Mouse (Mus musculus): Measurements from ENCODE around the gene Lat. TPM values are rescaled to one million over a fixed set of nuclear protein-coding genes. Genes with fewer than 3 reads are reported as not detected.
A peak's percentile ranks its signal among the peaks of the same experiment; 100 is the strongest.
"Not testable (repeated sequence)": the region's sequence is repeated elsewhere in the genome, so short reads cannot be mapped to it uniquely, and the experiment has no call there.

Lat gene
- polyA plus RNA-seq, 1 experiment from 2014 or later = 1.2 TPM

- Histone ChIP-seq H3K4me2 (peak within 1 kb of the TSS; percentile 87), H3K4me1 (replicated peaks) (peaks cover 16% of the 10 kb centered on the region), H3K9ac (peak within 1 kb of the TSS; percentile 74), H3K27me3 (no peaks in the 10 kb centered on the region), H3K4me3 (peak within 1 kb of the TSS; percentile 85), H3K9me3 (no peaks in the 10 kb centered on the region), H3K27ac (replicated peaks) (peak within 1 kb of the TSS; percentile 74), H3K36me3 (no peaks in the 10 kb centered on the region)
- WGBS = under 1% methylated on average over 59 of the region's 59 CpGs
- ATAC-seq (ENCODE audit: low FRiP score, low read depth) = peak; percentile 100
Measured at GRCm38 (mm10) chr7:126396298-126397119, 27.1 kb upstream of the Lat start, which contains the start of gene Nfatc2ip. TSS of gene Nfatc2ip (minus strand) at chr7:126396737.

- not testable (repeated sequence) for H3K27me3 ChIP-seq; H3K4me2 ChIP-seq; H3K36me3 ChIP-seq; H3K27ac ChIP-seq (replicated peaks); ATAC-seq (ENCODE audit: low FRiP score, low read depth); H3K4me3 ChIP-seq; H3K9ac ChIP-seq; H3K9me3 ChIP-seq
- peaks cover 14% of the 10 kb centered on the region for H3K4me1 ChIP-seq (replicated peaks)
- 93% methylated on average over 7 of the region's 7 CpGs for WGBS
Measured at GRCm38 (mm10) chr7:126392086-126392884, 22.9 kb upstream of the Lat start.

GRCm38 (mm10) chr7:126388185-126388584 is 18.8 kb upstream of the Lat start:
- H3K4me3 ChIP-seq = no peak overlapping the region
- peaks cover 20% of the 10 kb centered on the region for H3K36me3 ChIP-seq
- no peaks in the 10 kb centered on the region for H3K9me3 ChIP-seq
- no peak overlapping the region for H3K27ac ChIP-seq (replicated peaks)
- H3K27me3 ChIP-seq = no peaks in the 10 kb centered on the region
- H3K9ac ChIP-seq = no peak overlapping the region
- ATAC-seq (ENCODE audit: low FRiP score, low read depth) = no peak
- H3K4me2 ChIP-seq = no peak overlapping the region
- H3K4me1 ChIP-seq (replicated peaks) = no peaks in the 10 kb centered on the region
- 100% methylated on average over 1 of the region's 1 CpGs for WGBS

GRCm38 (mm10) chr7:126383565-126383964 is 14.2 kb upstream of the Lat start:
- peaks cover under 1% of the 10 kb centered on the region; the same call in 1 of the 2 replicates for H3K4me1 ChIP-seq (replicated peaks)
- no peaks in the 10 kb centered on the region for H3K27me3 ChIP-seq
- no peak overlapping the region for H3K4me3 ChIP-seq
- ATAC-seq (ENCODE audit: low FRiP score, low read depth) = no peak
- H3K9ac ChIP-seq = no peak overlapping the region
- H3K27ac ChIP-seq (replicated peaks) = no peak overlapping the region
- WGBS = 85% methylated on average over 5 of the region's 5 CpGs
- no peak overlapping the region for H3K4me2 ChIP-seq
- H3K9me3 ChIP-seq = no peaks in the 10 kb centered on the region
- peaks cover 12% of the 10 kb centered on the region for H3K36me3 ChIP-seq

- H3K9me3 ChIP-seq = no peaks in the 10 kb centered on the region
- peak within 1 kb of the TSS; percentile 78 for H3K9ac ChIP-seq
- H3K27me3 ChIP-seq = no peaks in the 10 kb centered on the region
- peaks cover 24% of the 10 kb centered on the region for H3K4me1 ChIP-seq (replicated peaks)
- under 1% methylated on average over 33 of the region's 33 CpGs for WGBS
- peak within 1 kb of the TSS; percentile 91 for H3K4me2 ChIP-seq
- H3K4me3 ChIP-seq = peak within 1 kb of the TSS; percentile 82
- H3K36me3 ChIP-seq = peaks cover 10% of the 10 kb centered on the region
- H3K27ac ChIP-seq (replicated peaks) = peak within 1 kb of the TSS; percentile 83
- ATAC-seq (ENCODE audit: low FRiP score, low read depth) = peak; percentile 96
Measured at GRCm38 (mm10) chr7:126377278-126378158, 8.1 kb upstream of the Lat start, which contains the start of gene Spns1. TSS of gene Spns1 (minus strand) at chr7:126377450.

GRCm38 (mm10) chr7:126376903-126377277 is 7.5 kb upstream of the Lat start:
- peak overlapping the region; percentile 83 for H3K27ac ChIP-seq (replicated peaks)
- no peaks in the 10 kb centered on the region for H3K27me3 ChIP-seq
- peak overlapping the region; percentile 78 for H3K9ac ChIP-seq
- peaks cover 16% of the 10 kb centered on the region for H3K36me3 ChIP-seq
- peaks cover 24% of the 10 kb centered on the region for H3K4me1 ChIP-seq (replicated peaks)
- H3K4me2 ChIP-seq = peak overlapping the region; percentile 91
- 1% methylated on average over 27 of the region's 27 CpGs for WGBS
- peak overlapping the region; percentile 82 for H3K4me3 ChIP-seq
- ATAC-seq (ENCODE audit: low FRiP score, low read depth) = peak; percentile 81
- no peaks in the 10 kb centered on the region for H3K9me3 ChIP-seq

- 81% methylated on average over 5 of the region's 5 CpGs for WGBS
- peaks cover 24% of the 10 kb centered on the region for H3K4me1 ChIP-seq (replicated peaks)
- H3K9ac ChIP-seq = no peak overlapping the region
- no peaks in the 10 kb centered on the region for H3K9me3 ChIP-seq
- H3K4me2 ChIP-seq = no peak overlapping the region
- H3K36me3 ChIP-seq = peaks cover 35% of the 10 kb centered on the region
- no peak overlapping the region for H3K4me3 ChIP-seq
- no peak for ATAC-seq (ENCODE audit: low FRiP score, low read depth)
- no peaks in the 10 kb centered on the region for H3K27me3 ChIP-seq
- no peak overlapping the region for H3K27ac ChIP-seq (replicated peaks)
Measured at GRCm38 (mm10) chr7:126375012-126375411, 5.6 kb upstream of the Lat start.

- Histone ChIP-seq H3K36me3 (peaks cover 38% of the 10 kb centered on the region), H3K4me1 (replicated peaks) (peaks cover 24% of the 10 kb centered on the region), H3K4me3 (no peak overlapping the region), H3K27me3 (no peaks in the 10 kb centered on the region), H3K9ac (no peak overlapping the region), H3K4me2 (no peak overlapping the region), H3K27ac (replicated peaks) (no peak overlapping the region), H3K9me3 (no peaks in the 10 kb centered on the region)
- no peak for ATAC-seq (ENCODE audit: low FRiP score, low read depth)
- 87% methylated on average over 6 of the region's 6 CpGs for WGBS
Measured at GRCm38 (mm10) chr7:126374526-126374925, 5.2 kb upstream of the Lat start.

GRCm38 (mm10) chr7:126373007-126373406 is 3.6 kb upstream of the Lat start:
- Histone ChIP-seq H3K9ac (no peak overlapping the region), H3K36me3 (peaks cover 38% of the 10 kb centered on the region), H3K4me2 (no peak overlapping the region), H3K9me3 (no peaks in the 10 kb centered on the region), H3K4me1 (replicated peaks) (peaks cover 21% of the 10 kb centered on the region), H3K4me3 (no peak overlapping the region), H3K27me3 (no peaks in the 10 kb centered on the region), H3K27ac (replicated peaks) (no peak overlapping the region)
- 89% methylated on average over 9 of the region's 9 CpGs for WGBS
- ATAC-seq (ENCODE audit: low FRiP score, low read depth) = no peak

- Histone ChIP-seq H3K9me3 (no peaks in the 10 kb centered on the region), H3K36me3 (peaks cover 43% of the 10 kb centered on the region), H3K9ac (no peak overlapping the region), H3K4me1 (replicated peaks) (no peaks in the 10 kb centered on the region), H3K27me3 (no peaks in the 10 kb centered on the region), H3K4me3 (no peak overlapping the region), H3K4me2 (no peak overlapping the region), H3K27ac (replicated peaks) (no peak overlapping the region)
- WGBS = 88% methylated on average over 8 of the region's 8 CpGs
- ATAC-seq (ENCODE audit: low FRiP score, low read depth) = no peak
Measured at GRCm38 (mm10) chr7:126368367-126368766, 1.0 kb downstream of the Lat start.

- H3K36me3 ChIP-seq = peaks cover 40% of the 10 kb centered on the region
- 90% methylated on average over 10 of the region's 10 CpGs for WGBS
Measured at GRCm38 (mm10) chr7:126367636-126368035, 1.7 kb downstream of the Lat start.

More at GRCm38 (mm10) chr7:126367636-126368035, 1.7 kb downstream of the Lat start:
- Histone ChIP-seq H3K9ac (no peak overlapping the region), H3K4me3 (no peak overlapping the region), H3K9me3 (no peaks in the 10 kb centered on the region), H3K27me3 (no peaks in the 10 kb centered on the region), H3K4me2 (no peak overlapping the region), H3K27ac (replicated peaks) (no peak overlapping the region), H3K4me1 (replicated peaks) (no peaks in the 10 kb centered on the region)
- no peak for ATAC-seq (ENCODE audit: low FRiP score, low read depth)
